Mouse (Mus musculus): ENCODE data around the gene Smco2. TPM values are rescaled to one million over a fixed set of nuclear protein-coding genes. Genes with fewer than 3 reads are reported as not detected.

Smco2 gene
- polyA plus RNA-seq, 1 experiment from 2014 or later, result not detected

- no peaks in the 10 kb centered on the region for H3K9me3 ChIP-seq (replicated peaks)
- 69% methylated on average over 5 of the region's 5 CpGs for WGBS
- H3K27me3 ChIP-seq, result no peaks in the 10 kb centered on the region
- no peak overlapping the region for H3K4me3 ChIP-seq (replicated peaks)
- H3K36me3 ChIP-seq, result 0 out of 2 replicates have a peak, but pooled peaks cover 4% of the 10 kb centered on the region
- 0 out of 2 replicates have a peak overlapping the region, but pooled peaks have one; percentile 22 for H3K27ac ChIP-seq
- H3K9ac ChIP-seq, result no peak overlapping the region
- H3K4me1 ChIP-seq, result peaks cover 44% of the 10 kb centered on the region
- no peak overlapping the region for H3K4me2 ChIP-seq
- no peak for ATAC-seq (replicated peaks; ENCODE audit: low FRiP score)
These were observed 57.3 kb downstream of the Smco2 start for GRCm38 (mm10) chr6:146907061-146907794.

- no peak overlapping the region for H3K27ac ChIP-seq
- H3K4me2 ChIP-seq, result no peak overlapping the region
These were observed 57.9 kb downstream of the Smco2 start for GRCm38 (mm10) chr6:146907795-146908190.

GRCm38 (mm10) chr6:146908801-146909200 lies 58.9 kb downstream of the Smco2 start:
- no peak for ATAC-seq (replicated peaks; ENCODE audit: low FRiP score)
- peaks cover 58% of the 10 kb centered on the region for H3K4me1 ChIP-seq
- no peak overlapping the region for H3K4me2 ChIP-seq
- no peak overlapping the region for H3K4me3 ChIP-seq (replicated peaks)
- 79% methylated on average over 2 of the region's 2 CpGs for WGBS
- H3K9ac ChIP-seq, result no peak overlapping the region
- no peak overlapping the region for H3K27ac ChIP-seq
- no peaks in the 10 kb centered on the region for H3K27me3 ChIP-seq
- H3K9me3 ChIP-seq (replicated peaks), result no peaks in the 10 kb centered on the region
- H3K36me3 ChIP-seq, result 0 out of 2 replicates have a peak, but pooled peaks cover 4% of the 10 kb centered on the region

More at GRCm38 (mm10) chr6:146907795-146908190, 57.9 kb downstream of the Smco2 start:
- H3K27me3 ChIP-seq, result no peaks in the 10 kb centered on the region
- WGBS, result 90% methylated on average over 1 of the region's 1 CpGs
- no peaks in the 10 kb centered on the region for H3K9me3 ChIP-seq (replicated peaks)
- H3K36me3 ChIP-seq, result 0 out of 2 replicates have a peak, but pooled peaks cover 4% of the 10 kb centered on the region
- no peak overlapping the region for H3K4me3 ChIP-seq (replicated peaks)
- H3K4me1 ChIP-seq, result peaks cover 50% of the 10 kb centered on the region
- no peak for ATAC-seq (replicated peaks; ENCODE audit: low FRiP score)
- H3K9ac ChIP-seq, result no peak overlapping the region

DNA sequence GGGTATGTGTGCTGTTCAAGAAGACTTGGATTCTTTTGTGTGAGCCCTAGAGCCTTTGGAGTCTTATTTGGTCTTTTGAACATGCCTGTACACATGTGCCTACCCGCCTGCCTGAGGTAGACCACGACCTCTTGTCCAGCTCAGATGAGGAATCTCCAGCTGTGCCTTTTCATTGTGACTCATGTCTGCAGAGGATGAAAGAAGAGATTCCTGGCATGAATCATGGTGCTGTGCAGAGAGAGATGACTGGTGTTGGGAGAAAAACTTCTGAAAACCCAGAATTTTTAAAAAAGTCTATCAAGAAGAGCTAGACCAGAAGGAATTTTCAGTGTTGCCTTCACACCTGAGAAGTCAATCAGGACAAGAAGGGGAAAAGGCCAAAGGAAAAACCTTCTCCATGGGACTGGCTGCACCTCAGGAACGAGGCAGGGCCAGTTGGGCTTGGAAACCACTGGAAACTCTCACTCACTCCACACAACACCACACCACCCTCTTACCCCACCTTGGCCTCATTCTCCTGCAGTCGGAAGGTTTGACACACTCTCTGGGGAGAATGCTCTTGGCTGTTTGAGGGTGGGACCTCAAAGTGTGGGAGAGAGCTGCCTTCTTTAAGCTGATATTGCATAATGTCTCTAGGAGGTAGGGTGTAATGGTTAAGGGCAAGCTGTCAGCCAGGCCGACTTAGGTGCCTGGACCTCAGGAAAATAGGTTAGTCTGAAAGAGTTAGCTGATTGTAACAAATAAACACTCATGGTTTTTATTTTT lies 60.0 kb downstream of the Smco2 start:
- Histone ChIP-seq H3K4me2 (no peak overlapping the region), H3K4me1 (peaks cover 65% of the 10 kb centered on the region), H3K36me3 (0 out of 2 replicates have a peak, but pooled peaks cover 4% of the 10 kb centered on the region), H3K27me3 (no peaks in the 10 kb centered on the region), H3K4me3 (replicated peaks) (no peak overlapping the region), H3K9me3 (replicated peaks) (no peaks in the 10 kb centered on the region), H3K27ac (no peak overlapping the region), H3K9ac (no peak overlapping the region)
- no peak for ATAC-seq (replicated peaks; ENCODE audit: low FRiP score)
- 69% methylated on average over 5 of the region's 5 CpGs for WGBS

DNA sequence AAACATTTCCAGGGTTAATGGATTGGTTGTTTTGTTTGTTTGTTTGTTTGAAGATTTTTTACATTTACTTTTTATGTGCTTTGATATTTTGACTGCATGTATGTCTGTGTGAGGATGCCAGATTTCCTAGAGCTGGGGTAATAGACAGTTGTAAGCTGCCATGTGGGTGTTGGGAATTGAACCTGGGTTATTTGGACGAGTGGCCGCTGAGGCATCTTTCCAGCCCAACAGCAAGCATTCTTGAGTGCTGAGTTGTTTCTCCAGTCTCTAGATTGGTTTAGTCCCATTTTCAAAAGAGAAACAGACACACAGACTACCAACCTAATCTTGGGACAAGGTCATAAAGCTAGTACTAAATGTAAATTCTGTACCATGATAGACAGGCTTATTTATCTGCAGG lies 60.9 kb downstream of the Smco2 start:
- Histone ChIP-seq H3K9ac (no peak overlapping the region), H3K4me3 (replicated peaks) (no peak overlapping the region), H3K4me1 (peaks cover 66% of the 10 kb centered on the region), H3K36me3 (0 out of 2 replicates have a peak, but pooled peaks cover 4% of the 10 kb centered on the region), H3K9me3 (replicated peaks) (no peaks in the 10 kb centered on the region), H3K4me2 (no peak overlapping the region), H3K27ac (no peak overlapping the region), H3K27me3 (no peaks in the 10 kb centered on the region)
- WGBS, result 72% methylated on average over 2 of the region's 2 CpGs
- no peak for ATAC-seq (replicated peaks; ENCODE audit: low FRiP score)

GRCm38 (mm10) chr6:146912835-146913488 lies 63.1 kb downstream of the Smco2 start:
- H3K4me2 ChIP-seq, result peak overlapping the region; percentile 14; the same call in 1 of the 2 replicates
- peaks cover 6% of the 10 kb centered on the region; the same call in 1 of the 2 replicates for H3K36me3 ChIP-seq
- H3K27ac ChIP-seq, result peak overlapping the region; percentile 93
- H3K4me3 ChIP-seq (replicated peaks), result no peak overlapping the region
- WGBS, result 4% methylated on average over 3 of the region's 3 CpGs
- peak; percentile 65 for ATAC-seq (replicated peaks; ENCODE audit: low FRiP score)
- no peaks in the 10 kb centered on the region for H3K9me3 ChIP-seq (replicated peaks)
- no peak overlapping the region for H3K9ac ChIP-seq
- H3K27me3 ChIP-seq, result no peaks in the 10 kb centered on the region
- peaks cover 51% of the 10 kb centered on the region for H3K4me1 ChIP-seq

DNA sequence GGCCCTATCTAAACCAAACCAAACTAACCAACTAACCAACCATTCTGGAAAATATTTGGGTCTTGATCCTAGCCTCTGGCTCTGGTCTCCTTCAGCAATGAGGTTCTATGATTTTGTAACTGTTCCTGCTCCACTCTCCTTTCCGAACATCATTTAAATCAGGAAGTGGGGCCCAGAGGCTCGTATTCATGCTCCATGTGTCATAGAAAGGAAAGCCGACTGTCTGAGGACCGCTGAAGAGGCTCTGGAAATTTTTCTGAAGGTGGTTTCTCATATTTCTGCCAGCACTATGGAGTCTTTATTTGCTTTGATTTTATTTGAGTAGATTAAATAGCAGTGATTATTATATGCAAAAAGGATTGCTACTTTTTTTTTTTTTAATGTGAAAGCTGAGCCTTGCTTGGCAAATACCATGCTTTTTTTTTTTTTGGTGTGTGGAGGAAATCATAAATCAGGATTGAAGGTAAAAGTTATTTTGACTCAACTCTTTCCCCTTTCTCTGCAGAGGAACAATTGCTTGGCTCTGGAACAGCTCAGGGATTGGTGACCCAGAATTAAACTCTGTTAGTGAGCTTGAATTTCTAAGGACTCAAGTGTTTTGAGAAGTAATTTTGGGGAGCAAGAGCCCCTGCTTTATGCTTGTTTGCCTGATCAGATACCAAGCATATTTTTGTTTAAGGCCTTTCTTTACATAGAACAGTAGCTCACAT lies 63.7 kb downstream of the Smco2 start:
- no peaks in the 10 kb centered on the region for H3K9me3 ChIP-seq (replicated peaks)
- H3K36me3 ChIP-seq, result peaks cover 11% of the 10 kb centered on the region
- peaks cover 50% of the 10 kb centered on the region for H3K4me1 ChIP-seq
- 3% methylated on average over 4 of the region's 4 CpGs for WGBS
- peak; percentile 18; the same call in 1 of the 2 replicates for ATAC-seq (replicated peaks; ENCODE audit: low FRiP score)
- H3K9ac ChIP-seq, result no peak overlapping the region
- peak overlapping the region; percentile 93 for H3K27ac ChIP-seq
- no peaks in the 10 kb centered on the region for H3K27me3 ChIP-seq
- no peak overlapping the region for H3K4me3 ChIP-seq (replicated peaks)
- peak overlapping the region; percentile 14; the same call in 1 of the 2 replicates for H3K4me2 ChIP-seq

DNA sequence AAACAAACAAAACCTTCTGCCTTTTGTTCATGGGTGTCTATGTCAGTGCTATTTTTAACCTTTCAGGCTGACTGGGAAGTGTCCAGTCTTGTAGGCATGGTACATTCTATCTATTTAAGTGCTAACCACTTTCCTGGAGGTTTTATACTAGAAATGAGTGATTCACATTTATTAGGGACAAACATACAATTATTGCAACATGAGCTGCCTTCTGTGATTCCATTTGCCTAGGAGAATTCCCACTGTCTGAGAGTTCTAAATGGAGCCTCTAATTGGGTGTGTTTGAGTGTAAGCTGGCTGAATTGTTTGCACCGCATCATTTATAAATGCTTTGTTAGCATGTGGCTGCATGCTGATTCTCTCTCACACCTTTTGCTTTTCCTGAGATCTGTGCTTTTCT lies 65.9 kb downstream of the Smco2 start:
- no peak overlapping the region for H3K4me2 ChIP-seq
- H3K36me3 ChIP-seq, result peaks cover 8% of the 10 kb centered on the region
- peaks cover 42% of the 10 kb centered on the region for H3K4me1 ChIP-seq
- H3K9ac ChIP-seq, result no peak overlapping the region
- H3K27ac ChIP-seq, result no peak overlapping the region
- no peak overlapping the region for H3K4me3 ChIP-seq (replicated peaks)
- 98% methylated on average over 1 of the region's 1 CpGs for WGBS
- no peaks in the 10 kb centered on the region for H3K27me3 ChIP-seq
- ATAC-seq (replicated peaks; ENCODE audit: low FRiP score), result no peak
- H3K9me3 ChIP-seq (replicated peaks), result no peaks in the 10 kb centered on the region

DNA sequence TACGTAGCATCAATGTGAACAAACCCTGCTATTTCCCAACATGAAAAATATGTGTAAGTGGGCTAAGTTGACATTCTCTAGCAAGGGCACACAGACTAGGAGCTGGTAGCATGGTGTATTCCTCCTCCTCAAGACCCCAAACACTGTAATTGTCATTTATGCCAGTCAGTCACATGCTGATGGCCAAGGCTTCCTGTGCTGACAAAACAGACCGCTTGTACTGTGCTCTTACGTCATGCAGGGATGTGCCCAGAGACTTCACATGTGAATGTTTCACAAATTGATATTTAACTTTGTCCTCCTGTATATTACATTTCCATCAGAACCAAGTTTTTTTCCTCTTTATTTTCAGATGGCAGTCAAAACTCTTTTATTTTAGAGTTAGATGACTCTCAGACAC lies 67.5 kb downstream of the Smco2 start:
- ATAC-seq (replicated peaks; ENCODE audit: low FRiP score), result no peak
- no peaks in the 10 kb centered on the region for H3K9me3 ChIP-seq (replicated peaks)
- 82% methylated on average over 3 of the region's 3 CpGs for WGBS

GRCm38 (mm10) chr6:146918341-146918740 lies 68.4 kb downstream of the Smco2 start:
- Histone ChIP-seq H3K27me3 (no peaks in the 10 kb centered on the region), H3K27ac (peak overlapping the region; percentile 64), H3K36me3 (peaks cover 8% of the 10 kb centered on the region), H3K4me1 (peaks cover 19% of the 10 kb centered on the region), H3K9ac (no peak overlapping the region), H3K4me3 (replicated peaks) (no peak overlapping the region), H3K9me3 (replicated peaks) (no peaks in the 10 kb centered on the region), H3K4me2 (no peak overlapping the region)
- ATAC-seq (replicated peaks; ENCODE audit: low FRiP score), result peak; percentile 71
- WGBS, result 81% methylated on average over 6 of the region's 6 CpGs

More for the DNA sequence above, 67.5 kb downstream of the Smco2 start:
- H3K4me3 ChIP-seq (replicated peaks), result no peak overlapping the region
- peak overlapping the region; percentile 64; the same call in 1 of the 2 replicates for H3K27ac ChIP-seq
- H3K27me3 ChIP-seq, result no peaks in the 10 kb centered on the region
- peaks cover 28% of the 10 kb centered on the region for H3K4me1 ChIP-seq
- peaks cover 8% of the 10 kb centered on the region for H3K36me3 ChIP-seq
- H3K9ac ChIP-seq, result no peak overlapping the region
- no peak overlapping the region for H3K4me2 ChIP-seq
